Mouse (Mus musculus): Measurements from ENCODE around the gene C130050O18Rik.
A peak's percentile ranks its signal among the peaks of the same experiment; 100 is the strongest.

The C130050O18Rik gene

GRCm38 (mm10) chr5:139397959-139398753 is 6.9 kb upstream of the C130050O18Rik start:
- peak; percentile 99 for DNase-seq

- peak; percentile 89 for DNase-seq
Measured at GRCm38 (mm10) chr5:139398786-139399185, 6.3 kb upstream of the C130050O18Rik start.

GRCm38 (mm10) chr5:139399991-139400390 is 5.1 kb upstream of the C130050O18Rik start:
- peak; percentile 91 for DNase-seq

GRCm38 (mm10) chr5:139402106-139402505 is 3.0 kb upstream of the C130050O18Rik start:
- DNase-seq, result no peak

GRCm38 (mm10) chr5:139403692-139404260 is 1.3 kb upstream of the C130050O18Rik start:
- DNase-seq, result peak; percentile 92

- no peak for DNase-seq
Measured at GRCm38 (mm10) chr5:139405478-139405877, 398 bp downstream of the C130050O18Rik start.

GRCm38 (mm10) chr5:139405953-139406352 is 873 bp downstream of the C130050O18Rik start:
- DNase-seq, result peak; percentile 98

- peak; percentile 96 for DNase-seq
Measured at GRCm38 (mm10) chr5:139407121-139407885, 2.2 kb downstream of the C130050O18Rik start.

- peak; percentile 98 for DNase-seq
Measured at GRCm38 (mm10) chr5:139408511-139408910, 3.4 kb downstream of the C130050O18Rik start.

- peak; percentile 99 for DNase-seq
Measured at GRCm38 (mm10) chr5:139409412-139409811, 4.3 kb downstream of the C130050O18Rik start.

- peak; percentile 95 for DNase-seq
Measured at GRCm38 (mm10) chr5:139410056-139410455, 5.0 kb downstream of the C130050O18Rik start.

- DNase-seq, result peak; percentile 84
Measured at GRCm38 (mm10) chr5:139411117-139411516, 6.0 kb downstream of the C130050O18Rik start.

- DNase-seq, result peak; percentile 88
Measured at GRCm38 (mm10) chr5:139411665-139412314, 6.7 kb downstream of the C130050O18Rik start.

GRCm38 (mm10) chr5:139413545-139413944 is 8.5 kb downstream of the C130050O18Rik start:
- DNase-seq, result no peak

GRCm38 (mm10) chr5:139415001-139415400 is 9.9 kb downstream of the C130050O18Rik start:
- DNase-seq, result peak; percentile 90

GRCm38 (mm10) chr5:139416942-139417341 is 11.9 kb downstream of the C130050O18Rik start:
- no peak for DNase-seq

GRCm38 (mm10) chr5:139417480-139417879 is 12.4 kb downstream of the C130050O18Rik start:
- DNase-seq, result no peak

- DNase-seq, result no peak
Measured at GRCm38 (mm10) chr5:139418110-139418509, 13.0 kb downstream of the C130050O18Rik start.

- DNase-seq, result peak; percentile 89
Measured at GRCm38 (mm10) chr5:139418633-139419032, 13.6 kb downstream of the C130050O18Rik start.

GRCm38 (mm10) chr5:139423026-139423865 is 18.2 kb downstream of the C130050O18Rik start, which contains the start of gene Gper1:
Gene Gper1, plus strand, starts transcription at chr5:139423151.
- peak; percentile 94 for DNase-seq

- DNase-seq, result no peak
Measured at GRCm38 (mm10) chr5:139425198-139425597, 20.1 kb downstream of the C130050O18Rik start.

- DNase-seq, result no peak
Measured at GRCm38 (mm10) chr5:139427001-139427400, 21.9 kb downstream of the C130050O18Rik start.
